Mouse (Mus musculus) embryo, embryonic 10.5 days (tissue): ENCODE data around the gene Il2rg.

ENCODE experiments used
- DNase-seq: peaks from one replicate; pipeline ENCODE4 v3.0.0-alpha.2; 2015; ENCODE audit warnings: low spot score

Gene Il2rg

GRCm38 (mm10) chrX:101268025-101268754, at the start of gene Il2rg:
Gene Il2rg (minus strand): TSS chrX:101268255.
- DNase-seq = no peak

GRCm38 (mm10) chrX:101313625-101314359, 45.7 kb upstream of the Il2rg start:
- peak; percentile 23 for DNase-seq

GRCm38 (mm10) chrX:101309299-101309698, 41.2 kb upstream of the Il2rg start:
- DNase-seq = no peak

- no peak for DNase-seq
Observed at GRCm38 (mm10) chrX:101304646-101305045, 36.6 kb upstream of the Il2rg start.

GRCm38 (mm10) chrX:101301654-101302053, 33.6 kb upstream of the Il2rg start:
- no peak for DNase-seq

GRCm38 (mm10) chrX:101300427-101301030, 32.5 kb upstream of the Il2rg start:
- peak; percentile 65 for DNase-seq

- DNase-seq = peak; percentile 53
Observed at GRCm38 (mm10) chrX:101299473-101300426, 31.7 kb upstream of the Il2rg start.

GRCm38 (mm10) chrX:101299055-101299454, 31.0 kb upstream of the Il2rg start, which contains the start of gene Nlgn3:
Gene Nlgn3 (plus strand): TSS chrX:101299168.
- DNase-seq = peak; percentile 37

GRCm38 (mm10) chrX:101290111-101290510, 22.1 kb upstream of the Il2rg start:
- DNase-seq = no peak

GRCm38 (mm10) chrX:101289037-101289436, 21.0 kb upstream of the Il2rg start:
- DNase-seq = no peak

GRCm38 (mm10) chrX:101288432-101288831, 20.4 kb upstream of the Il2rg start:
- DNase-seq = no peak

- no peak for DNase-seq
Observed at GRCm38 (mm10) chrX:101287543-101287942, 19.5 kb upstream of the Il2rg start.

- no peak for DNase-seq
Observed at GRCm38 (mm10) chrX:101285953-101286670, 18.1 kb upstream of the Il2rg start.

- DNase-seq = peak; percentile 60
Observed at GRCm38 (mm10) chrX:101285534-101285933, 17.5 kb upstream of the Il2rg start.

- no peak for DNase-seq
Observed at GRCm38 (mm10) chrX:101282813-101283212, 14.8 kb upstream of the Il2rg start.

- peak; percentile 90 for DNase-seq
Observed at GRCm38 (mm10) chrX:101273875-101274738, 6.1 kb upstream of the Il2rg start, which contains the start of gene Med12. Gene Med12 (plus strand): TSS chrX:101274030.

GRCm38 (mm10) chrX:101273410-101273809, 5.4 kb upstream of the Il2rg start:
- no peak for DNase-seq

GRCm38 (mm10) chrX:101268755-101269124, 685 bp upstream of the Il2rg start, which contains the start of gene Gm20489:
Gene Gm20489 (minus strand): TSS chrX:101269023.
- no peak for DNase-seq

- no peak for DNase-seq
Observed at GRCm38 (mm10) chrX:101266631-101267030, 1.4 kb downstream of the Il2rg start.

GRCm38 (mm10) chrX:101263892-101264291, 4.2 kb downstream of the Il2rg start, which contains the start of gene Gm614:
Gene Gm614 (minus strand): TSS chrX:101263992.
- DNase-seq = no peak
